Mouse (Mus musculus): ENCODE measurements around the gene March4. TPM values are rescaled to one million over a fixed set of nuclear protein-coding genes. Genes with fewer than 3 reads are reported as not detected.

Gene March4
- total and polyA plus RNA-seq, 2 experiments from 2014 or later = 8.0 to 36.4 TPM

DNA sequence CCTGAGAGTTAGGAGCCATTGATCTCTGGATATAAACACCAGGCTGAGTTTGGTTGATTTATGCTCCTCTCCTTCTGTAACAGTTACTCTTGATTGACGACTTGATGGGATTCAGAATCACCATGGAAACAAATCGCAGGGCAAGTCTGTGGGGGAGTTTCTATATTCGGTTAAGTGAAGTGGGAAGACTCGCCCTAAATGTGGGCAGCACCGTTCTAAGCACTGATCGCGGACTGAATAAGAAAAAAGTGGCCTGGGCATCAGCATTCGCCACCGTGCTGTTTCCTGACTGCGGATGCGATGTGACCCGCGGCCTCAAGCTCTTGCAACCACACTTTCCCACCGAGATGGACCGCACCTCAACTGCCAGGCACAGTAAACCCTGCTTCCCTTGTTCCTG is 41.6 kb upstream of the March4 start:
- H3K4me2 ChIP-seq (ENCODE audit: low read depth, low read length, poor library complexity, severe bottlenecking) = peak overlapping the region; percentile 20; the same call in 1 of the 2 replicates
- H3K4me3 ChIP-seq (ENCODE audit: low read depth, low read length) = no peak overlapping the region
- no peaks in the 10 kb centered on the region for H3K9me3 ChIP-seq (ENCODE audit: low read length)
- H3K4me1 ChIP-seq (ENCODE audit: insufficient read depth, low read length) = peaks cover 11% of the 10 kb centered on the region; the same call in 1 of the 2 replicates
- H3K27ac ChIP-seq (ENCODE audit: low read depth, low read length) = no peak overlapping the region
- ATAC-seq (ENCODE audit: low FRiP score) (no peak), DNase-seq (ENCODE audit: low spot score) (no peak)
- no peak overlapping the region for H3K9ac ChIP-seq (replicated peaks; ENCODE audit: low read length, poor library complexity, severe bottlenecking)
- TF ChIP-seq CTCF (IDR thresholded peaks at IDR 0.05) = no peak
- H3K27me3 ChIP-seq (ENCODE audit: insufficient read depth, low read length) = no peaks in the 10 kb centered on the region
- no peaks in the 10 kb centered on the region for H3K36me3 ChIP-seq (ENCODE audit: insufficient read depth, low read length)
- 34% methylated on average over 15 of the region's 15 CpGs for WGBS

DNA sequence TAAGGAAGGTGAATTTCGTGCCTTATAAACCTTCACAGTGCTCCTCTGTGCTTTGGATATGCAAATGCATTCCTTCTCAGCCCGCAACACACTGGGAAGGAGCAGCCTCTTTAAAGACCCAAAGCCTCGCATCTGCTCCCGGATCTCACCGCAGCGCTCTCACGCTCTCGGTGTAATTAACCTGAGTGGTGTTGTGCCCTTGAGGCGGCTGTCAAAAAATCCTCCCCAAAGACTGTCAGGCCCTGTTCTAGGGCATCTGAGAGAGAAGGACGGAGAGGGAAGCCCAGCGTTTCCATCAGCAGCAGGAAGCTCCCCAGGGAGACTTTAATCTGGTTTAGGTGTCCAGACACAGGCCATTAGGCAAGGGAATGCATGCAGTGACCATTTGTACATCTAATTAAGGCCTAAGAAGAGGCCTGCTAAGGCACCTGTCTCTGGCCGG is 40.8 kb upstream of the March4 start:
- no peak; the same call in 1 of the 2 replicates for ATAC-seq (ENCODE audit: low FRiP score)
- Histone ChIP-seq H3K9ac (replicated peaks; ENCODE audit: low read length, poor library complexity, severe bottlenecking) (0 out of 2 replicates have a peak overlapping the region, but pooled peaks have one; percentile 42), H3K4me3 (ENCODE audit: low read depth, low read length) (no peak overlapping the region)

DNA sequence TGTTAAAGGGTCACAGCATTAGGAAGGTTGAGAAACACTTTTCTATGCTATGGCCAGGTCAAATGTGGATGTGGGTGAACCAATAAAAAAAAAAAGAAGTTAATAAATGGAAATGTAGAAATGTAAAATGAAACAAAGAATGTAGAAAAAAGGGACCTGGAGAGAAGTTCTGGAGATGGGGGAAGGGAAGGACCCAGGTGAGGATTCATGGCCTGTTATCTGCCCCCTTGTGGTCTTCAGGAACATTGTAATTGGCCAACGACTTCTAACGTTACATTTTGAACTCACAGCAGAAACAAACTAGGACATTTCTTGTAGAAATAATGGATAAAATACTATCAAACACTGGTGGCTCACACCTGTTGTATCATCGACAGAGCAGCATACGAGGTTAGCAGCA is 38.4 kb upstream of the March4 start:
- H3K4me2 ChIP-seq (ENCODE audit: low read depth, low read length, poor library complexity, severe bottlenecking) = no peak overlapping the region
- no peaks in the 10 kb centered on the region for H3K9me3 ChIP-seq (ENCODE audit: low read length)
- ATAC-seq (ENCODE audit: low FRiP score) (no peak), DNase-seq (ENCODE audit: low spot score) (no peak)
- H3K27me3 ChIP-seq (ENCODE audit: insufficient read depth, low read length) = no peaks in the 10 kb centered on the region
- no peak overlapping the region for H3K4me3 ChIP-seq (ENCODE audit: low read depth, low read length)
- no peak overlapping the region for H3K27ac ChIP-seq (ENCODE audit: low read depth, low read length)
- H3K4me1 ChIP-seq (ENCODE audit: insufficient read depth, low read length) = peaks cover 11% of the 10 kb centered on the region; the same call in 1 of the 2 replicates
- WGBS = 59% methylated on average over 4 of the region's 4 CpGs
- no peak overlapping the region for H3K9ac ChIP-seq (replicated peaks; ENCODE audit: low read length, poor library complexity, severe bottlenecking)
- TF ChIP-seq CTCF (IDR thresholded peaks at IDR 0.05) = peak; percentile 65
- no peaks in the 10 kb centered on the region for H3K36me3 ChIP-seq (ENCODE audit: insufficient read depth, low read length)

More for the DNA sequence above, 40.8 kb upstream of the March4 start:
- Histone ChIP-seq H3K36me3 (ENCODE audit: insufficient read depth, low read length) (no peaks in the 10 kb centered on the region), H3K9me3 (ENCODE audit: low read length) (no peaks in the 10 kb centered on the region), H3K27me3 (ENCODE audit: insufficient read depth, low read length) (no peaks in the 10 kb centered on the region), H3K27ac (ENCODE audit: low read depth, low read length) (no peak overlapping the region), H3K4me1 (ENCODE audit: insufficient read depth, low read length) (peaks cover 11% of the 10 kb centered on the region; the same call in 1 of the 2 replicates), H3K4me2 (ENCODE audit: low read depth, low read length, poor library complexity, severe bottlenecking) (peak overlapping the region; percentile 36)
- 4% methylated on average over 12 of the region's 12 CpGs for WGBS
- no peak for TF ChIP-seq CTCF (IDR thresholded peaks at IDR 0.05)
- peak; percentile 27 for DNase-seq (ENCODE audit: low spot score)

DNA sequence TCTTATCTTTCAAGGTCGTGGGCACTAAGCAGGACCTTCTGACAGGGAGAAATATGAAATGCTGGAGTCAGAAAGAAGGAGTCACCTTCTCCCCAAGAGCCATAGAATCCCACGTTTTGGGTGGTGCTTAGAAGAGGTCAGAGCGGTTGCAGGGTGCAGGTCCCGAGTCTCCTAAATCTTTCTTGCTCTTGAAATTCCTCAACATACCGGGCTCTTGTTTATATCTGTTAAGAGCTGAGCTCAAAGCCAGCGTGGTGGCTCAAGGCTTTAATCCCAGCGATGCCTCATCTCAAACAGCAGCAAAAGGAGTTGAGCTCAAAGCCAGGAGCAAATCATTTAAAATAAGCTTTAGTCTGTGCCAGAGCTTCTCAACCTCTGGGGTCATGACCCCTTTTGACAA is 37.9 kb upstream of the March4 start:
- H3K36me3 ChIP-seq (ENCODE audit: insufficient read depth, low read length) = no peaks in the 10 kb centered on the region
- H3K27ac ChIP-seq (ENCODE audit: low read depth, low read length) = no peak overlapping the region
- no peak overlapping the region for H3K4me2 ChIP-seq (ENCODE audit: low read depth, low read length, poor library complexity, severe bottlenecking)
- 53% methylated on average over 7 of the region's 7 CpGs for WGBS
- H3K9ac ChIP-seq (replicated peaks; ENCODE audit: low read length, poor library complexity, severe bottlenecking) = no peak overlapping the region
- DNase-seq (ENCODE audit: low spot score) = no peak
- H3K27me3 ChIP-seq (ENCODE audit: insufficient read depth, low read length) = no peaks in the 10 kb centered on the region
- TF ChIP-seq CTCF (IDR thresholded peaks at IDR 0.05) = no peak
- no peak overlapping the region for H3K4me3 ChIP-seq (ENCODE audit: low read depth, low read length)
- ATAC-seq (ENCODE audit: low FRiP score) = no peak
- peaks cover 11% of the 10 kb centered on the region; the same call in 1 of the 2 replicates for H3K4me1 ChIP-seq (ENCODE audit: insufficient read depth, low read length)
- H3K9me3 ChIP-seq (ENCODE audit: low read length) = no peaks in the 10 kb centered on the region

DNA sequence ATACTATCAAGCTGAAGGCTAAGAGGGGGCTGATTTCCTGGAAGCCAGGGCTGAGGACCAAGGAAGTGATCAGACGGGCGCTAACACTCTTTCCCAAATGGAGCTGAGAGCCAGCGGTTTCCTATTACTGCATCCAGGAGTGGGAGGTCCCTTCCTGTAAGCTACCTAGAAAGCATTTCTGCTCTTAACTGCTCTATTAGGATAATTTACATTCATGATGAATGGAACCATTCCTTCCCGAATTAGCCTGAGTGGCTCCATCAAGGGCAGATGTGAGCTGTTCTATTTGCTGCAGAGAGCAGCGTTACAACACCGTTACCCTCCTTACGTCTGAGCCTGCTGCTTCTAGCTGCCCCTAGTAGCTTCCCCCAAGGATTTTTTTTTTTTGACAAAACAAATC is 37.3 kb upstream of the March4 start:
- Histone ChIP-seq H3K9ac (replicated peaks; ENCODE audit: low read length, poor library complexity, severe bottlenecking) (no peak overlapping the region), H3K27me3 (ENCODE audit: insufficient read depth, low read length) (no peaks in the 10 kb centered on the region), H3K4me2 (ENCODE audit: low read depth, low read length, poor library complexity, severe bottlenecking) (no peak overlapping the region), H3K4me1 (ENCODE audit: insufficient read depth, low read length) (peaks cover 11% of the 10 kb centered on the region; the same call in 1 of the 2 replicates), H3K4me3 (ENCODE audit: low read depth, low read length) (no peak overlapping the region), H3K36me3 (ENCODE audit: insufficient read depth, low read length) (no peaks in the 10 kb centered on the region), H3K9me3 (ENCODE audit: low read length) (no peaks in the 10 kb centered on the region), H3K27ac (ENCODE audit: low read depth, low read length) (no peak overlapping the region)
- DNase-seq (ENCODE audit: low spot score) = no peak
- TF ChIP-seq CTCF (IDR thresholded peaks at IDR 0.05) = no peak
- no peak for ATAC-seq (ENCODE audit: low FRiP score)
- 86% methylated on average over 7 of the region's 7 CpGs for WGBS

DNA sequence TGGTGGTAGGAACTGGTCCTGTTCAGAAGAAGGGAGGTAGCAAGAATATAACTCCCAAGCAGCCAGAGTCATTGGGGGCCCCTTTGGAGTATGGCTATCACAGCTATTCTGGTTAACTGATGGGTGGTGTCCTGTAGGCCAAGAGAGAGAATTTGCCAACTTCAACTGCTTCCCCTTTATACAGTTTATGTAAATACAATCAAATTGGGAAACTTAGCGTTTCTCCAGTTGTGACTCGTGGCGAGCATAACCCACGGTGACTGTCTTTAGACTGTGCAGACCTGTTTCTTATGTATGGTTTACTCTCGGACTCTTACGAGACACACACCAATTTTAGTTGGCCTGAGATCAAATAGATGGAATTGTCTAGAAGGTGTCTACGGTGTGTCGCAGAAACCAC is 32.0 kb upstream of the March4 start:
- ATAC-seq (ENCODE audit: low FRiP score) = no peak
- no peak for DNase-seq (ENCODE audit: low spot score)
- no peaks in the 10 kb centered on the region for H3K36me3 ChIP-seq (ENCODE audit: insufficient read depth, low read length)
- H3K4me3 ChIP-seq (ENCODE audit: low read depth, low read length) = no peak overlapping the region
- H3K4me1 ChIP-seq (ENCODE audit: insufficient read depth, low read length) = no peaks in the 10 kb centered on the region
- H3K27me3 ChIP-seq (ENCODE audit: insufficient read depth, low read length) = no peaks in the 10 kb centered on the region
- 94% methylated on average over 8 of the region's 8 CpGs for WGBS
- H3K4me2 ChIP-seq (ENCODE audit: low read depth, low read length, poor library complexity, severe bottlenecking) = no peak overlapping the region
- no peak for TF ChIP-seq CTCF (IDR thresholded peaks at IDR 0.05)
- no peaks in the 10 kb centered on the region for H3K9me3 ChIP-seq (ENCODE audit: low read length)
- H3K9ac ChIP-seq (replicated peaks; ENCODE audit: low read length, poor library complexity, severe bottlenecking) = no peak overlapping the region
- no peak overlapping the region for H3K27ac ChIP-seq (ENCODE audit: low read depth, low read length)
